Mouse (Mus musculus) liver, embryonic 14.5 days (tissue): ENCODE measurements around the gene Dapl1. TPM values are rescaled to one million over a fixed set of nuclear protein-coding genes. Genes with fewer than 3 reads are reported as not detected.

ENCODE experiments used
- ATAC-seq: fragments of 200-750 bp; cut with Nextera tagmentation; 2 replicates; pipeline ENCODE4 v1.8.0; 2017; ENCODE audit warnings: moderate number of reproducible peaks, mild to moderate bottlenecking, moderate library complexity; ENCODE audit not compliant: insufficient read depth
- DNase-seq, 3 experiments: peaks; one replicate each; pipeline ENCODE4 v3.0.0-alpha.2; 2012 to 2013; ENCODE audit warnings: low read depth in 3 of 3, low spot score in 3 of 3
- H3K27ac ChIP-seq: fragments of 300-500 bp; sonication (generic); 2 replicates; pipeline ENCODE4 v1.5.1; 2014; ENCODE audit warnings: moderate library complexity, mild to moderate bottlenecking, control low read depth, inconsistent platforms
- H3K27me3 ChIP-seq: fragments of 300-500 bp; sonication (generic); 2 replicates; pipeline ENCODE4 v1.6.1; 2014; ENCODE audit warnings: mild to moderate bottlenecking, low read length, moderate library complexity; ENCODE audit not compliant: control insufficient read depth, insufficient read depth
- H3K36me3 ChIP-seq: fragments of 300-500 bp; sonication (generic); replicated peaks from 2 replicates; pipeline ENCODE4 v1.6.1; 2014; ENCODE audit warnings: low read depth; ENCODE audit not compliant: control insufficient read depth, insufficient read depth
- H3K4me1 ChIP-seq, 2 experiments: fragments of 200-500 bp in 1 of 2; fragments of 300-500 bp in 1 of 2; sonication (generic) in 1 of 2; replicated peaks; 2 replicates each; pipeline ENCODE4 v1.6.1; 2012 to 2014; ENCODE audit warnings: antibody characterized with exemption in 1 of 2, inconsistent platforms in 1 of 2, low read length in 1 of 2; ENCODE audit not compliant: control insufficient read depth in 2 of 2, insufficient read depth in 2 of 2
- H3K4me2 ChIP-seq: fragments of 300-500 bp; sonication (generic); 2 replicates; pipeline ENCODE4 v1.6.1; 2014; ENCODE audit warnings: low read depth, mild to moderate bottlenecking, control low read depth, moderate library complexity
- H3K4me3 ChIP-seq, 2 experiments: fragments of 200-500 bp in 1 of 2; fragments of 300-500 bp in 1 of 2; sonication (generic) in 1 of 2; 2 replicates each; pipeline ENCODE4 v1.5.1; 2012 to 2014; ENCODE audit warnings: low read depth in 2 of 2, low read length in 2 of 2, mild to moderate bottlenecking in 2 of 2, control low read depth in 1 of 2, inconsistent platforms in 1 of 2, moderate library complexity in 1 of 2; ENCODE audit not compliant: insufficient read depth in 1 of 2
- H3K9ac ChIP-seq: fragments of 300-500 bp; sonication (generic); replicated peaks from 2 replicates; pipeline ENCODE4 v1.6.1; 2014; ENCODE audit warnings: mild to moderate bottlenecking, control low read depth, moderate library complexity
- H3K9me3 ChIP-seq: fragments of 300-500 bp; sonication (generic); 2 replicates; pipeline ENCODE4 v1.6.1; 2016; ENCODE audit warnings: low read length, mixed read lengths; ENCODE audit not compliant: control insufficient read depth
- CTCF ChIP-seq: IDR thresholded peaks from 2 replicates; pipeline ENCODE4 v1.5.1; 2016; ENCODE audit warnings: antibody characterized with exemption, low read depth, control low read depth
- EP300 ChIP-seq: IDR thresholded peaks from 2 replicates; pipeline ENCODE4 v1.6.1; 2016; ENCODE audit warnings: antibody characterized with exemption, low read depth
- whole genome bisulfite sequencing: fragments of 180-500 bp; shearing (Covaris S2); extraction: QIAGEN DNeasy Blood & Tissue Kit; methylation state at CpG from one replicate; pipeline ENCODE4 v1.1.7; 2014; ENCODE audit not compliant: insufficient replicate concordance; 5-methylcytosine and 5-hydroxymethylcytosine counted together
- polyA plus RNA-seq, 2 experiments: library from polyadenylated mRNA; depleted of rRNA in 1 of 2; stranded (reverse) in 1 of 2; unstranded in 1 of 2; fragments of >200 nt; fragmentation: Nextera tagmentation in 1 of 2; extraction: Ambion mirVana in 1 of 2; gene quantifications; 2 replicates each; pipeline versions ENCODE4 v1.2.1 to v1.2.3; 2012 to 2014

Gene Dapl1
- polyA plus RNA-seq, 2 experiments, result not detected

GRCm38 (mm10) chr2:59440481-59440880, 44.0 kb upstream of the Dapl1 start:
- Histone ChIP-seq H3K4me1 (peaks cover 0 to 6% of the 10 kb centered on the region in 2 experiments; a peak in 1 of 4 replicates), H3K4me2 (no peak overlapping the region), H3K27me3 (no peaks in the 10 kb centered on the region), H3K9me3 (no peaks in the 10 kb centered on the region), H3K4me3 (no peak overlapping the region), H3K9ac (no peak overlapping the region), H3K27ac (no peak overlapping the region), H3K36me3 (no peaks in the 10 kb centered on the region)
- peak in 2 of 3 experiments; percentile 6 to 13 for DNase-seq
- ATAC-seq, result no peak
- WGBS, result 22% methylated on average over 5 of the region's 5 CpGs
- TF ChIP-seq EP300, result no peak
- peak; percentile 79 for TF ChIP-seq CTCF

- H3K9ac ChIP-seq, result no peak overlapping the region
- ATAC-seq, result no peak
Observed at GRCm38 (mm10) chr2:59441681-59442080, 42.8 kb upstream of the Dapl1 start.

DNA sequence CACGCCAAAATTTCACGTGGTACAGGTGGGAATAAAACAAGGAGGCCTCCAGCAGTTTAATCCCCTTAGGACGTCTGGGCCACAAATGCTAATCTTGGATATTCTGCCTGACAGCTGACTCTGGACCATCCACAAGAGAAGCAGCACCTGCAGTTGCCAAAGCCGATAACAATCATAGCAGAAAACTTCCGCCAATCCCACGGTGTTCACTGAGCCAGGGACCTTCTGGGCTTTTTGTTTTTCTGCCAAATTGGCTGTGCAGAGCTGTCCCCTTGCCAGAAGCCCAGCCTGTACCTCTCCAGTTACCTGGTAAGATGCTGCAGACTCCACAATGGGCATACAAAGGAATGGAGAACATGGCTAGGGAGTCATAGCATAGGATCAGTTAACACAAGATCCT, 37.8 kb upstream of the Dapl1 start:
- H3K9me3 ChIP-seq, result no peaks in the 10 kb centered on the region
- 60% methylated on average over 6 of the region's 6 CpGs for WGBS
- TF ChIP-seq CTCF, result no peak
- TF ChIP-seq EP300, result no peak
- H3K9ac ChIP-seq, result no peak overlapping the region
- no peak overlapping the region for H3K4me2 ChIP-seq
- no peak overlapping the region for H3K4me3 ChIP-seq
- H3K36me3 ChIP-seq, result no peaks in the 10 kb centered on the region
- no peak for ATAC-seq
- DNase-seq, result no peak
- no peaks in the 10 kb centered on the region for H3K4me1 ChIP-seq
- H3K27ac ChIP-seq, result no peak overlapping the region
- H3K27me3 ChIP-seq, result no peaks in the 10 kb centered on the region

More at GRCm38 (mm10) chr2:59441681-59442080, 42.8 kb upstream of the Dapl1 start:
- Histone ChIP-seq H3K4me2 (no peak overlapping the region), H3K27ac (no peak overlapping the region), H3K4me1 (peaks cover 0 to 6% of the 10 kb centered on the region in 2 experiments; a peak in 1 of 4 replicates), H3K27me3 (no peaks in the 10 kb centered on the region), H3K4me3 (no peak overlapping the region), H3K9me3 (no peaks in the 10 kb centered on the region), H3K36me3 (no peaks in the 10 kb centered on the region)
- no peak for DNase-seq
- 62% methylated on average over 5 of the region's 5 CpGs for WGBS
- TF ChIP-seq CTCF, result no peak
- no peak for TF ChIP-seq EP300

DNA sequence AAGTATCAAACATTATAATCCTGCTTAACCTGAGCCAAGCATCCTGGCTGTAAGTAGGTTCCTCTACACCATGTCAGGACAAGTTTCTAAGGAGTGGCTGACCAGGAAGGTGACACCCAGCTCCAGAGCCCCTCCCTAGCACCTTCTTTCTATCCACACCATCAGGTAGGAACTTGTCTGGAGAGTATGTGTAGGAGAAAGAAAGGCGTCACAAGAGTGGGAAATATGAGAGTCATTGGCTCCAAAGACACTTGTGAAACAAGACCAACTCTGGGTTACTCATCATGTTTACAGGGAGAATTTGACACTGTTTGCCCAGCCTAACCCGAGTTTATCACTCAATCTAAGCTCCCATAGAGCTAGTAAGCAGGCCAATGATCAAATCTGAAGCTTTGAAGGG, 36.7 kb upstream of the Dapl1 start:
- no peak overlapping the region for H3K4me2 ChIP-seq
- WGBS, result 38% methylated on average over 2 of the region's 2 CpGs
- H3K9me3 ChIP-seq, result no peaks in the 10 kb centered on the region
- H3K4me3 ChIP-seq, result no peak overlapping the region
- no peaks in the 10 kb centered on the region for H3K27me3 ChIP-seq
- no peak for DNase-seq
- no peaks in the 10 kb centered on the region for H3K4me1 ChIP-seq
- no peak overlapping the region for H3K9ac ChIP-seq
- TF ChIP-seq CTCF (no peak), EP300 (no peak)
- ATAC-seq, result no peak
- no peaks in the 10 kb centered on the region for H3K36me3 ChIP-seq
- H3K27ac ChIP-seq, result no peak overlapping the region

DNA sequence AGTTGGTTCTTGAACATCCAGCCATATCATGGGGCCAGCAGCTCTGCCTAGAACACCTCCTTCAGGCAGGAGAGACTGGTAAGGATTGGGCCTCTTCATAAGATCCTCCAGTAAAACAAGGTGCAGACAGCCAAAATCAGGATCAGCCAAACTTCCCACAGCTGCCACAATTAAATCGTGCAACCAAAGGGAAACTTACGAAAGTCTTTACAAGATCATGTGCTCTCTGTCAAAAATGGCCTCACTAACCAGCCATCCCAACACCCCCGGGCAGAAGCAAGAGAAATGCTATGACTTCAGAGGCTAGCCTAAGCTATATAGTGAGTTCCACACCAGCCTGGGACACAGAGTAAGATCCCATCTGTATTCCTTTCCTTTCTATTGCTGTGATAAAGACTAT, 35.9 kb upstream of the Dapl1 start:
- no peaks in the 10 kb centered on the region for H3K36me3 ChIP-seq
- 60% methylated on average over 3 of the region's 3 CpGs for WGBS
- no peak for TF ChIP-seq CTCF
- no peak for TF ChIP-seq EP300

More for the DNA sequence above, 35.9 kb upstream of the Dapl1 start:
- ATAC-seq (no peak), DNase-seq (no peak)
- Histone ChIP-seq H3K27me3 (no peaks in the 10 kb centered on the region), H3K9ac (no peak overlapping the region), H3K27ac (no peak overlapping the region), H3K4me2 (no peak overlapping the region), H3K9me3 (no peaks in the 10 kb centered on the region), H3K4me3 (no peak overlapping the region), H3K4me1 (no peaks in the 10 kb centered on the region)
